Mouse (Mus musculus) hindbrain, embryonic 14.5 days (tissue): ENCODE measurements around the gene Olfr1311. TPM values are rescaled to one million over a fixed set of nuclear protein-coding genes. Genes with fewer than 3 reads are reported as not detected.
"Not testable (repeated sequence)": the region's sequence is repeated elsewhere in the genome, so short reads cannot be mapped to it uniquely, and the experiment has no call there.

ENCODE experiments used
- ATAC-seq: fragments of 200-750 bp; cut with Nextera tagmentation; 2 replicates; pipeline ENCODE4 v1.8.0; 2017; ENCODE audit warnings: moderate number of reproducible peaks, mild to moderate bottlenecking, moderate TSS enrichment, moderate library complexity; ENCODE audit not compliant: low FRiP score
- DNase-seq: peaks from one replicate; pipeline ENCODE4 v3.0.0-alpha.2; 2015; ENCODE audit warnings: low spot score
- H3K27ac ChIP-seq: fragments of 300-500 bp; sonication (generic); 2 replicates; pipeline ENCODE4 v1.5.1; 2014; ENCODE audit warnings: mild to moderate bottlenecking, moderate library complexity
- H3K27me3 ChIP-seq: fragments of 300-500 bp; sonication (generic); 2 replicates; pipeline ENCODE4 v1.6.1; 2014; ENCODE audit warnings: mild to moderate bottlenecking, low read length, mixed read lengths; ENCODE audit not compliant: control insufficient read depth, insufficient read depth
- H3K36me3 ChIP-seq: fragments of 300-500 bp; sonication (generic); replicated peaks from 2 replicates; pipeline ENCODE4 v1.6.1; 2014; ENCODE audit not compliant: control insufficient read depth, insufficient read depth
- H3K4me1 ChIP-seq: fragments of 300-500 bp; sonication (generic); replicated peaks from 2 replicates; pipeline ENCODE4 v1.6.1; 2014; ENCODE audit warnings: antibody characterized with exemption, low read length, mixed read lengths; ENCODE audit not compliant: control insufficient read depth, insufficient read depth
- H3K4me2 ChIP-seq: fragments of 300-500 bp; sonication (generic); replicated peaks from 2 replicates; pipeline ENCODE4 v1.6.1; 2014; ENCODE audit warnings: mild to moderate bottlenecking, moderate library complexity
- H3K4me3 ChIP-seq: fragments of 300-500 bp; sonication (generic); replicated peaks from 2 replicates; pipeline ENCODE4 v1.5.1; 2014; ENCODE audit warnings: mild to moderate bottlenecking, low read length
- H3K9ac ChIP-seq: fragments of 300-500 bp; sonication (generic); 2 replicates; pipeline ENCODE4 v1.6.1; 2014
- H3K9me3 ChIP-seq: fragments of 300-500 bp; sonication (generic); 2 replicates; pipeline ENCODE4 v1.6.1; 2016; ENCODE audit warnings: low read length; ENCODE audit not compliant: control insufficient read depth
- WGBS: fragments of 180-500 bp; shearing (Covaris S2); extraction: QIAGEN DNeasy Blood & Tissue Kit; methylation state at CpG from one replicate; pipeline ENCODE4 v1.1.7; 2014; 5-methylcytosine and 5-hydroxymethylcytosine counted together
- polyA plus RNA-seq: library from polyadenylated mRNA; unstranded; fragments of >200 nt; fragmentation: Nextera tagmentation; extraction: Ambion mirVana; gene quantifications from 2 replicates; pipeline ENCODE4 v1.2.1, GENCODE M21; 2014

Olfr1311 gene
- polyA plus RNA-seq, result not detected in 2 replicates

- Histone ChIP-seq H3K4me3 (no peak within 1 kb of the TSS), H3K4me1 (no peaks in the 10 kb centered on the region), H3K36me3 (no peaks in the 10 kb centered on the region), H3K27ac (no peak within 1 kb of the TSS), H3K4me2 (no peak within 1 kb of the TSS), H3K9me3 (no peaks in the 10 kb centered on the region), H3K9ac (no peak within 1 kb of the TSS), H3K27me3 (no peaks in the 10 kb centered on the region)
- 94% methylated on average over 2 of the region's 2 CpGs for WGBS
- no peak for ATAC-seq
- DNase-seq, result no peak
These were observed at the start of gene Olfr1311 for GRCm38 (mm10) chr2:112024312-112024711. Gene Olfr1311 (minus strand): TSS chr2:112024412.

GRCm38 (mm10) chr2:112050138-112050537 lies 25.9 kb upstream of the Olfr1311 start, which contains the start of gene Olfr1312:
Gene Olfr1312 (minus strand): TSS chr2:112050238.
- H3K27ac ChIP-seq, result no peak within 1 kb of the TSS
- H3K4me3 ChIP-seq, result no peak within 1 kb of the TSS
- DNase-seq (no peak), ATAC-seq (no peak)
- WGBS, result 37% methylated on average over 1 of the region's 1 CpGs
- H3K4me1 ChIP-seq, result no peaks in the 10 kb centered on the region
- H3K9me3 ChIP-seq, result no peaks in the 10 kb centered on the region
- H3K4me2 ChIP-seq, result no peak within 1 kb of the TSS
- H3K27me3 ChIP-seq, result no peaks in the 10 kb centered on the region
- H3K9ac ChIP-seq, result no peak within 1 kb of the TSS
- H3K36me3 ChIP-seq, result no peaks in the 10 kb centered on the region

- WGBS, result 45% methylated on average over 6 of the region's 6 CpGs
- not testable (repeated sequence) for H3K36me3 ChIP-seq, H3K9ac ChIP-seq, H3K4me1 ChIP-seq, H3K27me3 ChIP-seq, H3K4me3 ChIP-seq, H3K9me3 ChIP-seq, H3K4me2 ChIP-seq, ATAC-seq, DNase-seq, H3K27ac ChIP-seq
These were observed 2.8 kb upstream of the Olfr1311 start for GRCm38 (mm10) chr2:112026971-112027370.

GRCm38 (mm10) chr2:112014900-112015299 lies 9.3 kb downstream of the Olfr1311 start:
- H3K27me3 ChIP-seq, result no peaks in the 10 kb centered on the region

GRCm38 (mm10) chr2:112012608-112013007 lies 11.6 kb downstream of the Olfr1311 start, which contains the start of gene Olfr1310:
Gene Olfr1310 (minus strand): TSS chr2:112012708.
- no peak within 1 kb of the TSS for H3K27ac ChIP-seq
- no peak within 1 kb of the TSS for H3K4me3 ChIP-seq
- DNase-seq (no peak), ATAC-seq (no peak)
- H3K9ac ChIP-seq, result no peak within 1 kb of the TSS
- no peaks in the 10 kb centered on the region for H3K36me3 ChIP-seq
- no peaks in the 10 kb centered on the region for H3K4me1 ChIP-seq
- H3K27me3 ChIP-seq, result no peaks in the 10 kb centered on the region
- H3K9me3 ChIP-seq, result no peaks in the 10 kb centered on the region
- no peak within 1 kb of the TSS for H3K4me2 ChIP-seq

More at GRCm38 (mm10) chr2:112014900-112015299, 9.3 kb downstream of the Olfr1311 start:
- no peaks in the 10 kb centered on the region for H3K36me3 ChIP-seq
- no peak overlapping the region for H3K4me3 ChIP-seq
- no peak overlapping the region for H3K27ac ChIP-seq
- H3K4me1 ChIP-seq, result no peaks in the 10 kb centered on the region
- no peak overlapping the region for H3K9ac ChIP-seq
- no peak for ATAC-seq
- no peak for DNase-seq
- H3K9me3 ChIP-seq, result no peaks in the 10 kb centered on the region
- H3K4me2 ChIP-seq, result no peak overlapping the region
- 91% methylated on average over 3 of the region's 3 CpGs for WGBS

GRCm38 (mm10) chr2:111990181-111990580 lies 34.0 kb downstream of the Olfr1311 start, which contains the start of gene Olfr1309:
Gene Olfr1309 (minus strand): TSS chr2:111990281.
- no peak for ATAC-seq
- Histone ChIP-seq H3K9me3 (no peaks in the 10 kb centered on the region), H3K4me2 (no peak within 1 kb of the TSS), H3K27ac (no peak within 1 kb of the TSS), H3K27me3 (no peaks in the 10 kb centered on the region), H3K4me3 (no peak within 1 kb of the TSS), H3K4me1 (no peaks in the 10 kb centered on the region), H3K9ac (no peak within 1 kb of the TSS), H3K36me3 (no peaks in the 10 kb centered on the region)
- no peak for DNase-seq
- WGBS, result 65% methylated on average over 1 of the region's 1 CpGs

Other genes with a start within 250 kb of the Olfr1311 start
- not detected in 2 replicates for gene Olfr1302, start 247.0 kb downstream of the Olfr1311 start, polyA plus RNA-seq
- gene Olfr1303, start 204.1 kb downstream of the Olfr1311 start, polyA plus RNA-seq, result not detected in 2 replicates
- gene Olfr1305, start 147.3 kb downstream of the Olfr1311 start, polyA plus RNA-seq, result not detected in 2 replicates
- gene Olfr1306, start 108.1 kb downstream of the Olfr1311 start, polyA plus RNA-seq, result not detected in 2 replicates
- gene Olfr1307, start 75.0 kb downstream of the Olfr1311 start, polyA plus RNA-seq, result not detected in 2 replicates
- gene Olfr1308, start 59.5 kb downstream of the Olfr1311 start, polyA plus RNA-seq, result not detected in 2 replicates
- gene Olfr1309, start 34.1 kb downstream of the Olfr1311 start, polyA plus RNA-seq, result not detected in 2 replicates
- gene Olfr1310, start 11.7 kb downstream of the Olfr1311 start, polyA plus RNA-seq, result not detected in 2 replicates
- not detected in 2 replicates for gene Olfr1312, start 25.8 kb upstream of the Olfr1311 start, polyA plus RNA-seq
- not detected in 2 replicates for gene Olfr1313, start 53.4 kb upstream of the Olfr1311 start, polyA plus RNA-seq
- gene Olfr1314, start 72.4 kb upstream of the Olfr1311 start, polyA plus RNA-seq, result not detected in 2 replicates
- gene Olfr1315-ps1, start 91.0 kb upstream of the Olfr1311 start, polyA plus RNA-seq, result not detected in 2 replicates
- gene Olfr1316, start 110.6 kb upstream of the Olfr1311 start, polyA plus RNA-seq, result not detected in 2 replicates
- not detected in 2 replicates for gene Olfr1317, start 115.9 kb upstream of the Olfr1311 start, polyA plus RNA-seq
- gene Olfr1318, start 129.8 kb upstream of the Olfr1311 start, polyA plus RNA-seq, result 0.12 and 0.23 TPM in 2 replicates
- 22.0 and 23.1 TPM in 2 replicates for gene Lpcat4, start 215.1 kb upstream of the Olfr1311 start, polyA plus RNA-seq
- gene Nutm1, start 234.9 kb upstream of the Olfr1311 start, polyA plus RNA-seq, result not detected in 2 replicates
- 169 and 177 TPM in 2 replicates for gene Nop10, start 237.5 kb upstream of the Olfr1311 start, polyA plus RNA-seq
- 25.6 and 25.7 TPM in 2 replicates for gene Slc12a6, start 241.4 kb upstream of the Olfr1311 start, polyA plus RNA-seq
- gene Gm21985, start 241.9 kb upstream of the Olfr1311 start, polyA plus RNA-seq, result not detected in 2 replicates